Mouse (Mus musculus) brain, adult 2 months (tissue): ENCODE results near the gene Krt23.
A peak's percentile ranks its signal among the peaks of the same experiment; 100 is the strongest.

Experiments used
- DNase-seq: peaks from one replicate; pipeline ENCODE4 v3.0.0; 2011; ENCODE audit warnings: low read depth, low spot score

Krt23 gene

GRCm38 (mm10) chr11:99492733-99493573 lies at the start of gene Krt23:
Krt23 (minus strand) TSS chr11:99493137.
- no peak for DNase-seq

- peak; percentile 88 for DNase-seq
Measured at GRCm38 (mm10) chr11:99539721-99540120, 46.8 kb upstream of the Krt23 start.

GRCm38 (mm10) chr11:99521288-99521860 lies 28.4 kb upstream of the Krt23 start, which contains the start of gene Krt39:
Krt39 (minus strand) TSS chr11:99521338.
- DNase-seq = no peak

- no peak for DNase-seq
Measured at GRCm38 (mm10) chr11:99514098-99514497, 21.2 kb upstream of the Krt23 start.

GRCm38 (mm10) chr11:99500095-99500805 lies 7.3 kb upstream of the Krt23 start:
- no peak for DNase-seq

- DNase-seq = no peak
Measured at GRCm38 (mm10) chr11:99496460-99496859, 3.5 kb upstream of the Krt23 start.

GRCm38 (mm10) chr11:99494741-99495140 lies 1.8 kb upstream of the Krt23 start:
- DNase-seq = no peak

- DNase-seq = no peak
Measured at GRCm38 (mm10) chr11:99493574-99493850, 575 bp upstream of the Krt23 start.

GRCm38 (mm10) chr11:99491040-99491439 lies 1.9 kb downstream of the Krt23 start:
- no peak for DNase-seq

- DNase-seq = no peak
Measured at GRCm38 (mm10) chr11:99490624-99491023, 2.3 kb downstream of the Krt23 start.

GRCm38 (mm10) chr11:99489233-99489632 lies 3.7 kb downstream of the Krt23 start:
- peak; percentile 44 for DNase-seq

- no peak for DNase-seq
Measured at GRCm38 (mm10) chr11:99474981-99475380, 18.0 kb downstream of the Krt23 start.

- no peak for DNase-seq
Measured at GRCm38 (mm10) chr11:99473433-99473832, 19.5 kb downstream of the Krt23 start.

GRCm38 (mm10) chr11:99472405-99472804 lies 20.5 kb downstream of the Krt23 start:
- DNase-seq = peak; percentile 76

- DNase-seq = no peak
Measured at GRCm38 (mm10) chr11:99471946-99472345, 21.0 kb downstream of the Krt23 start.

GRCm38 (mm10) chr11:99469228-99469627 lies 23.7 kb downstream of the Krt23 start:
- DNase-seq = no peak

- no peak for DNase-seq
Measured at GRCm38 (mm10) chr11:99468566-99468965, 24.4 kb downstream of the Krt23 start.

GRCm38 (mm10) chr11:99466316-99466715 lies 26.6 kb downstream of the Krt23 start:
- peak; percentile 81 for DNase-seq

GRCm38 (mm10) chr11:99464836-99465235 lies 28.1 kb downstream of the Krt23 start:
- DNase-seq = peak; percentile 91

- peak; percentile 88 for DNase-seq
Measured at GRCm38 (mm10) chr11:99463155-99463554, 29.8 kb downstream of the Krt23 start.

GRCm38 (mm10) chr11:99461736-99462135 lies 31.2 kb downstream of the Krt23 start:
- DNase-seq = no peak

- DNase-seq = no peak
Measured at GRCm38 (mm10) chr11:99458887-99459286, 34.0 kb downstream of the Krt23 start.

GRCm38 (mm10) chr11:99454759-99455158 lies 38.2 kb downstream of the Krt23 start:
- DNase-seq = no peak
